Mouse (Mus musculus): Measurements from ENCODE around the gene Ilvbl. TPM values are rescaled to one million over a fixed set of nuclear protein-coding genes. Genes with fewer than 3 reads are reported as not detected.
"Not testable (repeated sequence)": the region's sequence is repeated elsewhere in the genome, so short reads cannot be mapped to it uniquely, and the experiment has no call there.

Gene Ilvbl
- 10 to 100 TPM; 13.4 to 96.1 (median 50.9) TPM for total RNA-seq (2018; cell fraction: chromatin; rRNA removed)
- 10 to 100 TPM; 18.6 to 42.1 (median 28.6) TPM for total RNA-seq (2018; cell fraction: cytosol; rRNA removed)
- 10 to 100 TPM; 18.1 to 60.2 (median 37.3) TPM for total RNA-seq (2018; cell fraction: nucleus; rRNA removed)
- 15.2 to 39.5 TPM (median 37.4 TPM) in 3 replicates for polyA plus RNA-seq (2018)

DNA sequence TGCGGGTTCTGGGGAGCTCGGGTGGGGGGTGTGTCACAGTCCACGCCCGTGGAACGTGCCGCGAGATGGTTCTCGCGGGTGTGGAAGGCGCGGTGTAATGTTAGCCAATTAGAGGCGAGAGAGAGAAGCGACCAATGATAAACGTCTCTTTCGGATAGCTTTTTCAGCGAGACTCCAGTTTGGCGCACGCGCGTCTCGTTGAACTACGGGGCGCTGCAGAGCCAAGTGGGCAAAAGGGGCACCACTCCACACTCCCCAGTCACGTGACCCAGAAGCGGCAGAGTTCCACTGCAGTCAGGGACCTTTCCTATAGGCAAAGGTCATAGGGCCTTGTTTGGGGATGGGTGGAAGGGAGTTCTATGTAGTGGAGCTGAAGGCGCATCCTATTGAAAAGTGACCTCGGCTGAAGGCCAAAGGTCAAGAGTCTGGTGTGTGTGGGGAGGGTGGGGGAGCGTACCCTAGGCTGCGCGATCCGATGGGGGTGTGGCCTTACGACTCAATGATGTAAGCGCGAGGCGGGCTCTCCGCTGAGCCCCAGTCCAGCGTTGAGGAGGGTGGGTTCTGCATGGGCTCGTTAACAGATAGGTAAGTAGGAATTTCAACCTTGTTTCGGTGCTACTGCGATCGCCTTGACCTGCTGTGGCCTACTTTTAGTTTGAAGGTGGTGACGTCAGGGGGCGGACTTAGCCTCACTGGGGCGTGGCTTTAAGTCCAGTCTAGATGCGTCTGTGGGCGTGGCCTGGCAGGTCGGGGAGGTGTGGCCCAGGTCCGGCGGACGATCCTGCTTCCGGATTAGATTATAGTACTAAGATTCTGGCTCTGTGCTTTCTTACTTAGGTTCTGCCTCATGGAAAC, at the start of gene Ilvbl:
Gene Ilvbl (plus strand): TSS at position 97 of the 855 bp plus-strand sequence.
- Histone ChIP-seq H3K27ac (peak within 1 kb of the TSS; percentile 91), H3K79me2 (ENCODE audit: inconsistent target) (no peaks in the 10 kb centered on the region), H3K36me3 (ENCODE audit: inconsistent target) (peaks cover 25% of the 10 kb centered on the region), H3K4me3 (ENCODE audit: inconsistent target) (peak within 1 kb of the TSS; percentile 97)
- WGBS (ENCODE audit: missing documents) = under 1% methylated on average over 51 of the region's 51 CpGs

DNA sequence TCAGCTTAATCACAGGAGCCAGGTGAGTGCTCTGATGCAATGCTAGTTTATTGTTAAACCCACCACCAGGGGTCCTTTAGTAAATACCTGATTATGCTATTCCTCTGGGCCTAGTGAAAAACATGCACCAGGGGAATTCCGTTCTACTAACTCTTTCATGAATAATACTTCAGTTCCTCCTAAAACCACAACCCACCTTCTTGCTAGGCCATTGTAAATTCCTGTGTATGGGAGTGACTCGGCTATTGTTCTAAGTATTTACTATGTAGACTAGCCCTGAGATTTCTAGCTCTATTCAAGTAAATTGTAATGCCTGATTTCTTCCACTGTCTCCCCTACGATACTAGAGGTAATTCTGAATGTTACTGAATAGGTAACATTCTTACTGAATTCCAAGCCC, 49.1 kb upstream of the Ilvbl start:
- H3K27ac ChIP-seq; H3K36me3 ChIP-seq (ENCODE audit: inconsistent target); H3K79me2 ChIP-seq (ENCODE audit: inconsistent target); H3K4me3 ChIP-seq (ENCODE audit: inconsistent target): not testable (repeated sequence)
- WGBS (ENCODE audit: missing documents) = 59% methylated on average over 3 of the region's 3 CpGs

DNA sequence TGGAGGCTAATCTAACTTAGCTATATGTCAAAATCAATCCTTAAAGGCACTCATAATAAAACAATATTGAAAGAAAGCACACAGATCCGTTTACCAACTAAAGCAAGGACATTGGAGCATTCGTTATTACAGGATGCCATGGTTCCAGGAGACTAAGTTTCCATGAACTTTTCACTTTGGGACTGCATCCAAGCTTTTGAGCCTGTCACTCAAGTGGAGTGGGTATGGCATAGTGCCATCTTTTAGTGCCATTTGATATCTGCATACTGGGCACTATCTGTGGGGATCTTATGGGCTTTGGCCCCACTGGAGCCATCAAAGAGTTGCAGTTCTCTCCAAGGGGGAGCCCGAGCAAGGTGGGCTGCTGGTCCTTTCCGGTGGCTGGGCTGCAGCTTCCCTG, 48.6 kb upstream of the Ilvbl start:
- H3K4me3 ChIP-seq (ENCODE audit: inconsistent target) = no peak overlapping the region

DNA sequence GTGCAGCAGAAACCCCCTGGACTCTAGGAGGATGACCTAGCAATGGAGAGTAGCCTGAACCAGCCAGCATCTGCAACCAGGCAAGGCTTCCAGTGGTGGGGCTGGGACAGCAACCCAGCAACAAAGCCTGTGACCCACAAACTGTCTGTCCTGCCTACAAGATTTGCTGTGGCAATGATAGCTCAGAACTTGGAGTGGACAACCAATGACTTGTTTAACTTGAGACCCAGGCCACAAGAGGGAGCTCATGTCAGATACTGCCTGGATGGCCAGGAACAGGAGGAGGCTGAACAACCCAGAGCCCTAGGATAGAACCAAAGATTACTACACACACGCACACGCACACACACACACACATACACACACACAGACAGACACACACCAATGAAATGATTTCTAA, 33.2 kb upstream of the Ilvbl start:
- H3K4me3 ChIP-seq (ENCODE audit: inconsistent target) = no peak overlapping the region
- WGBS (ENCODE audit: missing documents) = 35% methylated on average over 2 of the region's 2 CpGs

More for the DNA sequence above, 48.6 kb upstream of the Ilvbl start:
- WGBS (ENCODE audit: missing documents) = 81% methylated on average over 4 of the region's 4 CpGs
- no peaks in the 10 kb centered on the region for H3K79me2 ChIP-seq (ENCODE audit: inconsistent target)
- H3K36me3 ChIP-seq (ENCODE audit: inconsistent target) = no peaks in the 10 kb centered on the region
- H3K27ac ChIP-seq = no peak overlapping the region

DNA sequence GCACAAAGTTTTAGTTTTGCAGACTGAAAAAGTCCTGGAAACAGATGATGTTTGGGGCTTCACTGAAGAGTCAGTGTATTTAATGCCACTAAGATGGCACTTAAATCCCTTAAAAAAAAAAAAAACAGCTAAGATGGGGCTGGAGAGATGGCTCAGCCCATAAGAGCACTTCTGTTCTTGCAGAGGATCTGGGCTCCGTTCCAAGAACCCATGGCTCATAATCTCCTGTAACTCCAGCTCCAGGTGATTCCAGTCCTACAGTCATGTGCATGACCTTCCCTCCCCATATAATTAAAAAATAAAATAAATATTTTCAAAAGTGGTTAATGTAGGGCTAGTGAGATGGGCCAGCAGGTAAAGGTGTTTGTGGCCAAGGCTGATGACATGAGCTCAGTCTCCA, 9.1 kb upstream of the Ilvbl start:
- no peaks in the 10 kb centered on the region for H3K36me3 ChIP-seq (ENCODE audit: inconsistent target)
- no peak overlapping the region for H3K4me3 ChIP-seq (ENCODE audit: inconsistent target)
- H3K79me2 ChIP-seq (ENCODE audit: inconsistent target) = no peaks in the 10 kb centered on the region
- no peak overlapping the region for H3K27ac ChIP-seq
- WGBS (ENCODE audit: missing documents) = 80% methylated on average over 1 of the region's 1 CpGs

More for the DNA sequence above, 33.2 kb upstream of the Ilvbl start:
- H3K79me2 ChIP-seq (ENCODE audit: inconsistent target) = no peaks in the 10 kb centered on the region
- no peak overlapping the region for H3K27ac ChIP-seq
- H3K36me3 ChIP-seq (ENCODE audit: inconsistent target) = no peaks in the 10 kb centered on the region

DNA sequence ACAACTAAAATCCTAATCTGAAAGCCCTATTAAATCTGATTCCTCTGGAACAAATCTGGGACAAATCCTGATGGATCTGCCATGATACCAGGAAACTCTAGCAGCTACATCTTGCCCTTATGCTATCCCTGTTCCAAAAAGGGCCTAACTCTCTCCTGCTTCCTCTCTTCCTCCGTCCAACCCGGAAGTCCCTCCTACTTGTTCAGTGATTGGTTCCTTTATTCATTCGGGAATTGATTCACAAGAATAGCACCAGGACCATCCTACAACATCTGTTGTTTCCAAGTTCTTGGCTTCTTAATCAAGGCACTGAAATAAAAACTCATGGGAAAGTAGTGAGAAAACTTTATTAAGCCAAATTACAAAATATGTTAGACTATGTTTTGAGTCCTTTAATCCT, 5.0 kb upstream of the Ilvbl start:
- H3K36me3 ChIP-seq (ENCODE audit: inconsistent target) = no peaks in the 10 kb centered on the region
- H3K27ac ChIP-seq = no peak overlapping the region
- H3K79me2 ChIP-seq (ENCODE audit: inconsistent target) = no peaks in the 10 kb centered on the region
- H3K4me3 ChIP-seq (ENCODE audit: inconsistent target) = no peak overlapping the region
- 82% methylated on average over 3 of the region's 3 CpGs for WGBS (ENCODE audit: missing documents)

DNA sequence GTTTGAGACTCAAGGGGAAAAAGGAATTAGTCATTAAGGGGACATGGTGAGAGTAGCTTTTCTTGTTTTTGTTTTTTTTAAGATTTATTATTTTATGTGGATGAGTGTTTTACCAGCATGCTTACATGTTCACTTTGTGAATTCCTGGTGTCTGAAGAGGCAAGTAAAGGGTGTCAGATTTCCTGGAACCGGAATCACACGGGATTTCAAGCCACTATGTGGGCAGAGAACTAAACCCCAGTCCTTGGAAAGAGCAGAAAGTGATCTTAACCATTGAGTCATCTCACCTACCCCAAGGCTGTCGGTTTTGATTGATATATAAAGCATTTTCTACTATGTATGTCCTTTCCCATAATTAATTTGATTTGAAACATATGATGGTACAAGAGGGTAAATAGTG, 4.5 kb upstream of the Ilvbl start:
- no peak overlapping the region for H3K27ac ChIP-seq
- no peak overlapping the region for H3K4me3 ChIP-seq (ENCODE audit: inconsistent target)
- WGBS (ENCODE audit: missing documents) = 87% methylated on average over 3 of the region's 3 CpGs
- H3K79me2 ChIP-seq (ENCODE audit: inconsistent target) = no peaks in the 10 kb centered on the region
- no peaks in the 10 kb centered on the region for H3K36me3 ChIP-seq (ENCODE audit: inconsistent target)

DNA sequence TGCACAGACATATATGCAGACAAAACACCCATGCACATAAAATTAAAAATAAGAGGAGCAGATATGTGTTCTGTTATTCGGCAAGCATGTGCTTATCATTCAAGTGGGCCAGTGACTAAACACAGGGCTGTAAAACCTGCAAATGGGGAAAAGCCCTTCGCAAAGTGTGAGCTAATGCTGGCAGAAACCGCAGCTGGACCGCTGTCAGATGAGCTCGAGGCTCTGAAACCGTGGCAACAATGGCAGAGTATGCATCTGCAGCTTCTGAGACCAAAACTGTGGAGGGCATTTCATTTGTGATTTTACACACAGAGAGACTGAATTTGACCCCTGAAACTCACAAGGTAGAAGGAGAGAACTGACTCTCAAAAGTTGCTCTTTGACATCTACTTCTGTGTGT, 3.7 kb upstream of the Ilvbl start:
- H3K27ac ChIP-seq = no peak overlapping the region
- 77% methylated on average over 6 of the region's 6 CpGs for WGBS (ENCODE audit: missing documents)
- H3K4me3 ChIP-seq (ENCODE audit: inconsistent target) = no peak overlapping the region
- H3K36me3 ChIP-seq (ENCODE audit: inconsistent target) = no peaks in the 10 kb centered on the region
- H3K79me2 ChIP-seq (ENCODE audit: inconsistent target) = no peaks in the 10 kb centered on the region

DNA sequence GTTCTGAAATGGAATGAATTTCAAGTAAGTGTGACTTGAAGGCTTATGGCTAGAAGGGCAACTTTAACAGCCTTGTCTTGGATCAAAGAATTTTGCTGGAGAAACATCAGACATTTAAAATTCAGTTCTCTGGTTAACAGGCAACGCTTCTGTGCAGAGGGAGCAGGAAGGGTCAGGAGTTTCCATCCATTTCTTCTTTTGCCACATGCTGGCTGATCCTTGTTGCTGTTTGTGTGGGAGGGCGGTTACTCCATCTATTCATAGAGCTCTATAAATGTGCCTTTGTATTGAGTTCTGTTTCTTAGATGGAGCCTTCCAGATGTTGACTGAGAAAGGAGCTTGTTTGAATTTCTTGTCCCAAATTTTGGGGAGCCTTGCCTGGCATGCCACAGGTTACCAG, 3.2 kb upstream of the Ilvbl start:
- no peak overlapping the region for H3K27ac ChIP-seq
- H3K79me2 ChIP-seq (ENCODE audit: inconsistent target) = no peaks in the 10 kb centered on the region
- no peaks in the 10 kb centered on the region for H3K36me3 ChIP-seq (ENCODE audit: inconsistent target)
- H3K4me3 ChIP-seq (ENCODE audit: inconsistent target) = no peak overlapping the region
- 88% methylated on average over 2 of the region's 2 CpGs for WGBS (ENCODE audit: missing documents)

DNA sequence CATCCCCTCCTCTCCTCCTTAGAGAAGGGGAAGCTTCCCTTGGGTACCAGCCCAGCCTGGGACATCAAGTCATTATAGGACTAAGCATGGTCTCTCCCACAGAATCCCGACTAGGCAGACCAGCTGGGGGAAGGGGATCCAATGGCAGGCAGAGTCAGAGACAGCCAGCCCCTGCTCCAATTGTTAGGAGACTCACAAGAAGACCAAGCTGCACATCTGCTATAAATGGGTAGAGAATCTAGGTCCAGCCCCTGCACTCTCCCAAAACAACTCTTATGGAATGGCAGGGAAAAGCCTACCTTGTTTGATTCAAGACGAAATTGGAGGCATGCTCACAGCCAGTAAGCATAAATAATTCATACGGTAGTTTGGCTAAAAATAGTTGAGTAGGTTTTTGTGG, 920 bp upstream of the Ilvbl start:
- 69% methylated on average over 3 of the region's 3 CpGs for WGBS (ENCODE audit: missing documents)
- Histone ChIP-seq H3K4me3 (ENCODE audit: inconsistent target) (no peak overlapping the region), H3K36me3 (ENCODE audit: inconsistent target) (peaks cover 12% of the 10 kb centered on the region), H3K27ac (no peak overlapping the region), H3K79me2 (ENCODE audit: inconsistent target) (no peaks in the 10 kb centered on the region)

DNA sequence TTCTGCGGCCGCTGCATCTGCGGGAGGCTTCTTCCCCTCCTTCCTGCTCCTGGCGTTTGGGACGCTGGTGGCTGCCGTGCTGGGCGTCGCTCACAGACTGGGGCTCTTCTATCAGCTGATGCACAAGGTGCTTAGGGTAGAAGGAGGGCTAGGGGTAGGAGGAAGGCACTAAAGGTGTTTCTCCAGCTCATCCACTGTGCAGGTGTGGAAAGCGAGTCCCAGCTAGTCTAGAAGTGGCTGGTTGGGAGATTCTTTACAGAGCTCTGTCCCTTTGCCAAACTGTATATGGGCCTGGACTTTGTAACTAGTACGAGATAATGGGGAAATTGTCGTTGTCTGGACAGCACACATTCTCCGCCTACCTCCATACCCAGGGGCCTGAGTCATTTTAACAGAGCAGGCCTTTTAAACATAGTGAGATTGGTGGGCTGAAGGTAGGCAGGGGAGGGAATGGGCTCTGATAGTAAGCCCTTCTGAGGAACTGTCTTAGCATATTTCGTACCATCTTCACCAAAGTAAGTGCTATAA, 1.0 kb downstream of the Ilvbl start:
- WGBS (ENCODE audit: missing documents) = 12% methylated on average over 13 of the region's 13 CpGs
- peak overlapping the region; percentile 97 for H3K4me3 ChIP-seq (ENCODE audit: inconsistent target)
- peak overlapping the region; percentile 91 for H3K27ac ChIP-seq
- H3K36me3 ChIP-seq (ENCODE audit: inconsistent target) = peaks cover 31% of the 10 kb centered on the region
- H3K79me2 ChIP-seq (ENCODE audit: inconsistent target) = no peaks in the 10 kb centered on the region

DNA sequence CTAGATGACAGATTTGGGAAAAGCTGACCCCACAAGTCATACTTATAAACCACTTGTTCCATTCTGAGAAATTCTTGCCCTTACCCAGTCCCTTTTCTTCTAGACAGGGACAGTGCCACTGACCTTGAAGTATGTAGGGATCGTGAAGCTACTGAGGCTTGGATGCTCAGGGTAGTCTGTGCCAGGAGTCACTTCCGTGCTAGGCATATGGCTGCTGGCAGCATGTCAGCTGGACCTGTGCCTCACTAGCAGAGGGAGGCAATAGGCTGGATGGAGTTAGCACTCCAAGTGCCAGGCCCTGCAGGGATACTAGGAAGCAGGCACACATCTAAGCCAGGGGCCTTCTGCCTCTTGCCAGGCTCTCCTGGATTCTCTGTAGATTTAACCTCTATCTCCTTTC, 1.5 kb downstream of the Ilvbl start:
- no peak overlapping the region for H3K27ac ChIP-seq

DNA sequence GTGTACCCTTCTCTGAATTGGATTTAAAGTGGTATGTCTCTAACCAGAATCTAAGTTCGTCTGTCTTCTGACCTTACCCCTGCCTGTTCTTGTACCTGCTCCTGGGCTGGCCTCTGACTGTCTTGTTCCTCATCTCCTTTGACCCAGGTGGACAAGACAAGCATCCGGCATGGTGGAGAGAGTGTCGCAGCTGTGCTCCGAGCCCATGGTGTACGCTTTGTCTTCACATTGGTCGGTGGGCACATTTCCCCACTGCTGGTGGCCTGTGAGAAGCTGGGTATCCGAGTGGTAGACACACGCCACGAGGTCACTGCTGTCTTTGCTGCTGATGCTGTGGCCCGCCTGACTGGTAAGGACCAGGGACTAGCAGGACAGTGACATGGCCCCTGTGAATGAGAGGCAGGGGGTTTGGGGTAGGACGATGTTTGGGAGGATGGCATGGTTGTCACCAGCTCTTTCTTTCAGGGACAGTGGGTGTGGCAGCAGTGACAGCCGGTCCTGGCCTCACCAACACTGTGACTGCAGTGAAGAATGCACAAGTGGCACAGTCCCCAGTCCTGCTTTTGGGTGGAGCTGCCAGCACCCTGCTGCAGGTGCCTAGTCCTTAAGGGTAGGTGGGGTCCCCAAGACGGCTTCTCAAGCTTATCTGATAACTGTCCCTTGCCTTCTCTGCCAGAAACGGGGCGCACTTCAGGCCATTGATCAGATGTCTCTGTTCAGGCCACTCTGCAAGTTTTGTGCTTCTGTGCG, 2.5 kb downstream of the Ilvbl start:
- 95% methylated on average over 15 of the region's 16 CpGs for whole genome bisulfite sequencing (ENCODE audit: missing documents)
- Histone ChIP-seq H3K36me3 (ENCODE audit: inconsistent target) (peaks cover 43% of the 10 kb centered on the region), H3K27ac (no peak overlapping the region), H3K4me3 (ENCODE audit: inconsistent target) (no peak overlapping the region), H3K79me2 (ENCODE audit: inconsistent target) (no peaks in the 10 kb centered on the region)

More for the DNA sequence above, 1.5 kb downstream of the Ilvbl start:
- WGBS (ENCODE audit: missing documents) = 82% methylated on average over 2 of the region's 2 CpGs
- H3K79me2 ChIP-seq (ENCODE audit: inconsistent target) = no peaks in the 10 kb centered on the region
- peaks cover 34% of the 10 kb centered on the region for H3K36me3 ChIP-seq (ENCODE audit: inconsistent target)
- H3K4me3 ChIP-seq (ENCODE audit: inconsistent target) = peak overlapping the region; percentile 97

DNA sequence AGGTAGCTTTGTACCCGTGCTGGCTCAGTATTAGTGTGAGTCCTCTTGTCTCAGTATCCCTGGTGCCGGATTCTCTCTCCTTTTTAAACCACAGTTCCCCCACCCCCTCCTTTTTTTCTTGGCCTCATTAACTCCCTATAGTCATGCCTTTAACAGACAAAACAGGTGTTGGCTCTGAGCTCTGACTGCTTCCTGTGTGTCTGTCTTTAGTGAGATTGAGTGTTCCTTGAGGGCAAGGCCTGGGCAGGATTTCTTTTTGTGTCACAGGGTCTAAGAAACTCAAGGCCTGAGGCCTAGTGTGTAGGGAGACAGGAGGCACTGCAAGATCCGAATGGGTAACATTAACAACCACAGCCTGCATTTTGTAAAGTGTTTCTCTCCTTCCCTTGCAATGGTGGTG, 4.1 kb downstream of the Ilvbl start:
- H3K36me3 ChIP-seq (ENCODE audit: inconsistent target) = peaks cover 54% of the 10 kb centered on the region

DNA sequence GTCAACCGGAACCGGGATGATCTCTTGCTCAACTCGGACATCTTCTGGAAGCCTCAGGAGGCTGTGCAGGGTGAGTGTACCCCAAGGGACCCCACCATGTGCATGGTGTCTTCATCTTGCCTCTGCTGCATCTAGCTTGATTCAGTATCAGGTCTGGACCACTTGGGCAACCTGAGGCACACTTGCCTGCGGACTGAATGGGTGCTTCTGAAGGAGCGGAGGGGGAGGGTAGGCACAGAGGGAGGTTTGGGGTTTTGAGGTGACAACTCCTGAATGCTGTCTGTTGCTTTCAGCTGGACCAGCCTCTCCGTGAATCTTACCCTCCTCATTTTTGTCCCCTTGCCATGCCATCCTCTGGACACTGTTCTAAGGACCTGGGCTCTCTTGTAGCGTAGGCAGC, 7.0 kb downstream of the Ilvbl start:
- no peak overlapping the region for H3K27ac ChIP-seq
- H3K36me3 ChIP-seq (ENCODE audit: inconsistent target) = peaks cover 64% of the 10 kb centered on the region
- H3K79me2 ChIP-seq (ENCODE audit: inconsistent target) = no peaks in the 10 kb centered on the region
- no peak overlapping the region for H3K4me3 ChIP-seq (ENCODE audit: inconsistent target)
- WGBS (ENCODE audit: missing documents) = 93% methylated on average over 7 of the region's 7 CpGs

More for the DNA sequence above, 4.1 kb downstream of the Ilvbl start:
- H3K4me3 ChIP-seq (ENCODE audit: inconsistent target) = no peak overlapping the region
- no peak overlapping the region for H3K27ac ChIP-seq
- no peaks in the 10 kb centered on the region for H3K79me2 ChIP-seq (ENCODE audit: inconsistent target)
- WGBS (ENCODE audit: missing documents) = 83% methylated on average over 3 of the region's 3 CpGs
